Mouse (Mus musculus): ENCODE data around the gene Spag6l.
"Not testable (repeated sequence)": the region's sequence is repeated elsewhere in the genome, so short reads cannot be mapped to it uniquely, and the experiment has no call there.

The Spag6l gene

GRCm38 (mm10) chr16:16828757-16829615, at the start of gene Spag6l:
Gene Spag6l (minus strand): TSS chr16:16829456.
- peak; percentile 50 to 63 for DNase-seq (ENCODE audit: low spot score in 2 of 2)

DNA sequence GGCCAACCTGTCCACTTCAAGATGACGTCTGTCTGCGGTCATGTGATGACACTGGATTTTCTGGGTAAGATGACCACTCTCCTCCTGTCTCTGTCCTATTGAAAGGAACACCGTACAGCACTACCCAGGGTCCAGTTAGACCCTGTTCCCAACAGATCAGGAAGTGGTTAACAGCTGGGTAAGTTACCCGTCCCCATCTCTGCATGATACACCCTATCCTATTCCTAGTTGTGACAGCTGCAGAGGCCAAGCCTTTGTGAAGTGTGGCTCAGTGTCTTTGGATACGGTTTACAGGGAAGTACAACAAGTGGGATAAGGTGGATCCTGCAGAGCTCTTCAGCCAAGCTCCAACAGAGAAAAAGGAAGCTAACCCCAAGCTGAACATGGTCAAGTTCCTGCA, 49.8 kb upstream of the Spag6l start:
- DNase-seq (ENCODE audit: low spot score in 2 of 2) = no peak

DNA sequence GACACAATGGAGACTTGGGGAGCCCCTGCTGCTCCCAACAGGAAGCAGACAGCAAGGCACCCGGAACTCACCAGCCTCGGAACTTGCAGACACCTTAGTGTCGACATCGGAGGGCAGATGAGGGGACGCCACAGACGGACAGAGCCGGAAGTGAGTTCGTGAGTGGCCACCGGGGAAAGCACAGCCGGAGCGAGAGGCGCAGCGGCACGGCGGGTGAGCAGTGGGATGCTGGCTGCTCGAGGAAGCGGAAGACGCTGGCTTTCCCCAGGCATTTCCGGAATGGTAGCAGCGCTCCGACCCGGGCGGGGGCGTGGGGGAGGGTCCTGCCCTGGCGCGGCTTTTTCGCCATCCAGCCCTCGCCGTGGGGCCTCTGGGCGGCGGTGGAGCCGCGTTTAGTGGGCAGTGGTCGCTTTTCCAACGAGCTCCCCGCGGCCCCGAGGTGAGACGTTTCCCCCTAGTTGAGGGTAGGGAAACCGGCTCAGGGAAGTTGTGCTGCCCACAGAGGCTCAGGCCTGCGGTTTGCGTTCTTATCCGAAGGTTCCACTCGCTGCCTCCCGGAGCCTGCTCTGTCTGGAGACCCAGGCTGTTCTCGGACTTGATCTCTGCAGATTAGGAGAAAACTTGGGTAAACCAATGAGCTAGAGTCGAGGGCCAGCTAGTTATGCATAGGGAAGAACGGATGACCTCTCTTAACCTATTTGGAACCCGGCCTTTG, 41.5 kb upstream of the Spag6l start, which contains the start of the genes Top3b and Vpreb1:
Top3b (plus strand) TSS at position 120 of the 715 bp plus-strand sequence.
Vpreb1 (minus strand) TSS at position 227 of the 715 bp plus-strand sequence.
- DNase-seq (ENCODE audit: low spot score in 2 of 2) = peak; percentile 89 to 90

DNA sequence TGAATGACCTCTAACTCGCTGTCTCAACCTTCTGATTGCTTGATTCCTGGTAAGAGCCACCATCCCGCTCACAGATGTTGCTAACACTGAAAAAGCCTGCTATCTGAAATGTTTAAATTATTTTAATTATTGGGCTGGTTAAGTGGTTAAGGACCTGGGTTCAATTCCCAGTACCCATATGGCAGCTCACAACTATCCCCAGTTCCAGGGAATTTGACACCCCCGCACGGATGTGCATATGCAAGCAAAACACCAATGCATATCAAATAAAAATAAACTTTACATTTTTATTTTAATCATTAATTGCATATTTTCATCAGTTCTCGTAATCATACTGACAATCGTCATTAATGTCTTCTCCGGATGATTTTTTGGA, 41.0 kb upstream of the Spag6l start:
- DNase-seq (ENCODE audit: low spot score in 2 of 2) = no peak

GRCm38 (mm10) chr16:16865696-16866561, 36.7 kb upstream of the Spag6l start:
- no peak for DNase-seq (ENCODE audit: low spot score in 2 of 2)

GRCm38 (mm10) chr16:16865217-16865616, 36.0 kb upstream of the Spag6l start:
- no peak for DNase-seq (ENCODE audit: low spot score in 2 of 2)

DNA sequence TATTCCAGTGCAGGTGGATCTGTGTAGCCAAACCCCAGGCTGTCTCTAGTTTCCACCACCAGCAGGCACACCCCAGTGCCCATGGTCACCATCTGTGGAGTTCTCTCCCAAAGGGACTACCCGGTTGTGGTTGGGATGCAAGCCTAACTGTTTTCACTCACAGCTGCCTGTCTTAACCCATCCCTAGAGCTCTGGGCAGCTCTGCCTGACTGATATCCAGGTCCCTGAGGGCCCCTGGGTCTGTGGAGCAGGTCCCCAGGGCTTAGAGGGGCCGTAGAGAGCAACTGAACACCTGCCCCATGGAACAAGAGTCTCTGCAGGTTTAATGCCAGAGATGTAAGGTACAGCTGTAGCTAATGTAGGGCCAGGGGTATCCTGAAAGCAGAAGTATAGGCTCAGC, 34.7 kb upstream of the Spag6l start, which contains the start of gene Igll1:
Igll1 (minus strand) TSS at position 8 of the 400 bp plus-strand sequence.
- no peak for DNase-seq (ENCODE audit: low spot score in 2 of 2)

GRCm38 (mm10) chr16:16862288-16862687, 33.0 kb upstream of the Spag6l start:
- no peak for DNase-seq (ENCODE audit: low spot score in 2 of 2)

DNA sequence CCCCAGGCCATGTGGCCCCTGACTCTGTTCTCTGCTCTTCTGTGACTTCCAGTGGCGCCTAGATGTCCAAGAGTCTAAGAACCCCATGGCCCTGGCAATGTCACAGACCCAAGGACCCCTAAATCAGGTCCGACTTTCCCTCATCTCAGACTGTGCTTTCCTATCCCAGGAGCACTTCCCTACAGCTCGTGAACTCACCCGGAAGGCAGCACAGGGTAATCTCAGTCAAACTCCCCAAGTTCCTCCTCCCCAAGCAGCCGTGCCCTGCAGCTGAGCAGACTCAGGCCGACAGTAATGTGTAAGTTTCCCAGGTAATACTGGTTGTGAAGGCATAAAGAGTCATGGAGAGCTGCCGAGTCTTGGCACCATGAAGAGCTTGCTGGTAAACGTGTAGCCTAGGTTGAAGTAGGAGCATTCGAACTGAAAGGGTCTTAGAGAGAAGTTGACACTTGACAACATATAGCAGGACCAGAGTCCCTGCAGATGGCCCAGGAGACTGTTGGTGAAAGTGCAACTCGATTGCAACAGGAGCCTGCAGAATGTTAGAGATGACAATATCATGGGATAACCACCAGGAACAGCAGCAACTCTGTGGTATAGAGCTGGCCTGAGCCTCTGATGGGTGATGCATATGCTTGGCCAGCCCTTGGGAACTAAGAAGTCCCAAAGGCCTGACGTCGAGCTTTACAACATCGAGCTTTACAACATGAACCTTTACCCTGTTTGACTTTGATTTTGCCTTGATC, 27.6 kb upstream of the Spag6l start:
- DNase-seq (ENCODE audit: low spot score in 2 of 2) = no peak

DNA sequence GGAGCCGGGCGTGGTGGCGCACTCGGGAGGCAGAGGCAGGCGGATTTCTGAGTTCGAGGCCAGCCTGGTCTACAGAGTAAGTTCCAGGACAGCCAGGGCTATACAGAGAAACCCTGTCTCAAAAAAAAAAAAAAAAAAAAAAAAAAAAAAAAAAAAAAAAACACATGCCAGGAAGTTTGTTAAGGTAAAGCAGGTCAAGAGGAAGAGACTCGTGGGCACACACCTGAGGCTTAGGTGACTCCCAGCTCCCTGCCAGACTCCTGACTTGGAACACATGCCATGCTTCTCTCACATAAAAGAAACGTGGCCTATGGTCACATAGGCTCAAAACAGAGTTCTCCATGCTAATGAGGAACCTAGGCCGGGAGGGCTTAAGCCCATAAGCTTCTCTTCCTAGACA, 26.8 kb upstream of the Spag6l start:
- DNase-seq (ENCODE audit: low spot score in 2 of 2) = not testable (repeated sequence)

DNA sequence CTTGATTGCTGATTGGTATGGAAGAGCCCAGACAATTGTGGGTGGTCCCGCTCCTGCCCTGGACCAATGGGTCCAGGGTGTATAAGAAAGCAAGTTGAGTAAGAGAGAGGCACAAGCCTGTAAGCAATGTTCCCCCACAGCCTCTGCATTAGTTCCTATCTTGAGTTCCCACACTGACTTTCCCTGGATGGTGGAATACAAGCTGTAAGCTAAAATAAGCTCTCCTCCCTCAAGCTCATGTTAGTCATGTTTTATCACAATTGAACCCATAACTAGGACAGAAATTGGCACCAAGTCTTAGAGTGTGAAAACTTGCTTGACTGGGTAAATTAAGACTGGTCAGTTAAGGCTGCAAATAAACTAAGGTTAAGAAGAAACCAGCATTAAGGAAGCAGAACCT, 26.3 kb upstream of the Spag6l start:
- no peak for DNase-seq (ENCODE audit: low spot score in 2 of 2)

DNA sequence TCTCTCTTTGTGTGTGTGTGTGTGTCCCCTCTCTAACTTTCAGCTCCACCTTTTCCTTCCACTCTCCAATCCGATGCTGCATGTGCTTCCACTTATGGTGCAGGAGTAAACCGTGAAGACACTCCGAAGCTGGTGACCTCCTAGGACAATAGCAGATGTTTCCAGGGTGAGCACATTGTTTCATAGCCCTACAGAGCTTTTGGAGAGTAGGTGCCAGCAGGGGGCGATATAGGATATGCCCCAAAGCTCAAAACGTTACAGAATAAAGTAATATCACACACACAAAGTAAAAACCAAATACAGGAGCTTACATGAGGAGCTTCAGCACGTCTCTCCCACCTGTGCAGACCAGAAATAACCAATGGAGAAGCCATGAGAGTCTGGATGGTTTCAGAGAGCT, 25.6 kb upstream of the Spag6l start:
- no peak for DNase-seq (ENCODE audit: low spot score in 2 of 2)

GRCm38 (mm10) chr16:16852411-16852810, 23.2 kb upstream of the Spag6l start:
- DNase-seq (ENCODE audit: low spot score in 2 of 2) = no peak

DNA sequence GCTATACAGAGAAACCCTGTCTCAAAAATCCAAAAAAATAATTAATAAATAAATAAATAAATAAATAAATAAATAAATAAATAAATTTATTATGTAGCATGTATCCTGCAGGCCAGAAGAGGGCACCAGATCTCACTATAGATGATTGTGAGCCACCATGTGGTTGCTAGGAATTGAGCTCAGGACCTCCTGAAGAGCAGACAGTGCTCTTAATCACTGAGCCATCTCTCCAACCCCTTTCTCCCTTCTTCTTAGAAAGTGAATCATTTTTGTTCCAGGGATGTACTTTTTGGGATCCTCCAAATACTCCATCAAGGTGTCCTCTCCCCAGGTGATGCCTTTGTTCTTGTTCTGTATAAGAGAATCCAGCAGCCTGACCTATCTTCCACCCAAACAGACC, 19.9 kb upstream of the Spag6l start:
- DNase-seq (ENCODE audit: low spot score in 2 of 2) = no peak

- no peak for DNase-seq (ENCODE audit: low spot score in 2 of 2)
These were observed 415 bp upstream of the Spag6l start for GRCm38 (mm10) chr16:16829671-16830070.

GRCm38 (mm10) chr16:16826223-16826622, 3.0 kb downstream of the Spag6l start:
- DNase-seq (ENCODE audit: low spot score in 2 of 2) = no peak

GRCm38 (mm10) chr16:16825476-16825875, 3.8 kb downstream of the Spag6l start:
- DNase-seq (ENCODE audit: low spot score in 2 of 2) = no peak

DNA sequence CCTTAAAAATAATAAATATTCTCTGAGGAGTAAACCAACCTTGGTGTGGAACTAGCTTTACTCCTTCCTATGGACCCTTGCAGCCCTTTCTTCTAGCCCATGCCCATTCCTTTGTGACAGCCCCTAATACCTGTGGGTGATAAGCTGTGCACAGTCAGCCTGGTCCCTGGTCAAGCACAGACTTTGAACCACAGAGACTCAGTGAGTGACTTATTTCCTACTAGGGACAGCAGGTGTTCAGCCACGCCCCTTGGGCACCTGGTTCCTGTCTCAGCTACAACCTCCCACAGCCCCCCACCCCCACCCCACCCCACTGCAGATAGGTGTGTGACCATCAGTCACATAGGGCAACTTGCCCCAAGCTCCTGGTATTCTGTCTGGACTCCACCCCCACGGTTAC, 22.9 kb downstream of the Spag6l start:
- no peak for DNase-seq (ENCODE audit: low spot score in 2 of 2)

All from frontal cortex, postnatal 10 days (tissue).